Mouse (Mus musculus) limb, embryonic 15.5 days (tissue): Measurements from ENCODE around the gene Scn1b. TPM values are rescaled to one million over a fixed set of nuclear protein-coding genes. Genes with fewer than 3 reads are reported as not detected.

Source experiments
- ATAC-seq: fragments of 200-750 bp; cut with Nextera tagmentation; 2 replicates; pipeline ENCODE4 v1.8.0; 2017; ENCODE audit warnings: low read depth, moderate TSS enrichment; ENCODE audit not compliant: insufficient number of reproducible peaks, low FRiP score, low TSS enrichment
- H3K27ac ChIP-seq: fragments of 300-500 bp; sonication (generic); 2 replicates; pipeline ENCODE4 v1.5.1; 2015; ENCODE audit warnings: moderate library complexity, mild to moderate bottlenecking, inconsistent platforms
- H3K27me3 ChIP-seq: fragments of 300-500 bp; sonication (generic); 2 replicates; pipeline ENCODE4 v1.6.1; 2015; ENCODE audit warnings: inconsistent platforms
- H3K36me3 ChIP-seq: fragments of 300-500 bp; sonication (generic); 2 replicates; pipeline ENCODE4 v1.6.1; 2015; ENCODE audit warnings: inconsistent platforms
- H3K4me1 ChIP-seq: fragments of 300-500 bp; sonication (generic); 2 replicates; pipeline ENCODE4 v1.6.1; 2015; ENCODE audit warnings: inconsistent platforms
- H3K4me2 ChIP-seq: fragments of 300-500 bp; sonication (generic); 2 replicates; pipeline ENCODE4 v1.6.1; 2015; ENCODE audit warnings: mild to moderate bottlenecking, inconsistent platforms
- H3K4me3 ChIP-seq: fragments of 300-500 bp; sonication (generic); 2 replicates; pipeline ENCODE4 v1.5.1; 2015; ENCODE audit warnings: mild to moderate bottlenecking, inconsistent platforms
- H3K9ac ChIP-seq: fragments of 300-500 bp; sonication (generic); 2 replicates; pipeline ENCODE4 v1.6.1; 2015; ENCODE audit warnings: inconsistent platforms
- H3K9me3 ChIP-seq: fragments of 300-500 bp; sonication (generic); 2 replicates; pipeline ENCODE4 v1.6.1; 2016; ENCODE audit warnings: inconsistent platforms
- WGBS: fragments of 180-500 bp; shearing (Covaris S2); methylation state at CpG from one replicate; pipeline ENCODE4 v1.1.7; 2015; 5-methylcytosine and 5-hydroxymethylcytosine counted together
- polyA plus RNA-seq: library from polyadenylated mRNA; unstranded; fragments of >200 nt; fragmentation: Nextera tagmentation; extraction: Ambion mirVana; gene quantifications from 2 replicates; pipeline ENCODE4 v1.2.1, GENCODE M21; 2015

Gene Scn1b
- polyA plus RNA-seq, 1 experiment from 2014 or later, result 5.7 TPM

GRCm38 (mm10) chr7:31077885-31078445, 48.8 kb downstream of the Scn1b start:
- no peaks in the 10 kb centered on the region for H3K27me3 ChIP-seq
- peaks cover 30% of the 10 kb centered on the region for H3K4me1 ChIP-seq
- no peaks in the 10 kb centered on the region for H3K36me3 ChIP-seq
- peak overlapping the region; percentile 59 for H3K27ac ChIP-seq
- no peak overlapping the region for H3K9ac ChIP-seq
- no peak overlapping the region for H3K4me3 ChIP-seq
- whole genome bisulfite sequencing, result 38% methylated on average over 5 of the region's 5 CpGs
- ATAC-seq, result 0 out of 2 replicates have a peak, but pooled peaks have one; percentile 16
- no peak overlapping the region for H3K4me2 ChIP-seq
- no peaks in the 10 kb centered on the region for H3K9me3 ChIP-seq

- Histone ChIP-seq H3K4me2 (no peak overlapping the region), H3K27ac (peak overlapping the region; percentile 59), H3K4me1 (peaks cover 27% of the 10 kb centered on the region), H3K36me3 (no peaks in the 10 kb centered on the region), H3K27me3 (no peaks in the 10 kb centered on the region), H3K9me3 (no peaks in the 10 kb centered on the region), H3K4me3 (no peak overlapping the region), H3K9ac (no peak overlapping the region)
- peak; percentile 35; the same call in 1 of the 2 replicates for ATAC-seq
- 52% methylated on average over 6 of the region's 6 CpGs for WGBS
These were observed 49.3 kb downstream of the Scn1b start for GRCm38 (mm10) chr7:31077470-31077869.

- no peak for ATAC-seq
- WGBS, result 25% methylated on average over 5 of the region's 5 CpGs
- H3K9ac ChIP-seq, result peak within 1 kb of the TSS; percentile 4; the same call in 1 of the 2 replicates
These were observed 50.3 kb downstream of the Scn1b start, which contains the start of gene Fxyd3 for GRCm38 (mm10) chr7:31076492-31076891. Gene Fxyd3, minus strand, starts transcription at chr7:31076704.

GRCm38 (mm10) chr7:31074713-31075069, 52.1 kb downstream of the Scn1b start:
- Histone ChIP-seq H3K9ac (no peak overlapping the region), H3K4me3 (no peak overlapping the region), H3K36me3 (no peaks in the 10 kb centered on the region), H3K4me2 (no peak overlapping the region), H3K27me3 (no peaks in the 10 kb centered on the region), H3K9me3 (no peaks in the 10 kb centered on the region), H3K27ac (no peak overlapping the region), H3K4me1 (peaks cover 33% of the 10 kb centered on the region)
- ATAC-seq, result no peak
- 47% methylated on average over 5 of the region's 5 CpGs for WGBS

More at GRCm38 (mm10) chr7:31076492-31076891, 50.3 kb downstream of the Scn1b start, which contains the start of gene Fxyd3:
- H3K9me3 ChIP-seq, result no peaks in the 10 kb centered on the region
- H3K4me1 ChIP-seq, result peaks cover 33% of the 10 kb centered on the region
- peak within 1 kb of the TSS; percentile 25 for H3K4me2 ChIP-seq
- no peaks in the 10 kb centered on the region for H3K27me3 ChIP-seq
- peak within 1 kb of the TSS; percentile 59 for H3K27ac ChIP-seq
- H3K4me3 ChIP-seq, result peak within 1 kb of the TSS; percentile 21
- no peaks in the 10 kb centered on the region for H3K36me3 ChIP-seq

- no peak overlapping the region for H3K9ac ChIP-seq
- H3K27me3 ChIP-seq, result no peaks in the 10 kb centered on the region
- no peak for ATAC-seq
- H3K4me2 ChIP-seq, result no peak overlapping the region
- no peaks in the 10 kb centered on the region for H3K36me3 ChIP-seq
- no peak overlapping the region for H3K4me3 ChIP-seq
- no peaks in the 10 kb centered on the region for H3K9me3 ChIP-seq
- peaks cover 33% of the 10 kb centered on the region for H3K4me1 ChIP-seq
- H3K27ac ChIP-seq, result no peak overlapping the region
- 30% methylated on average over 7 of the region's 7 CpGs for WGBS
These were observed 52.6 kb downstream of the Scn1b start for GRCm38 (mm10) chr7:31074061-31074712.

- H3K4me2 ChIP-seq, result no peak overlapping the region
- H3K9me3 ChIP-seq, result no peaks in the 10 kb centered on the region
- no peak for ATAC-seq
- H3K4me3 ChIP-seq, result no peak overlapping the region
- no peaks in the 10 kb centered on the region for H3K27me3 ChIP-seq
- no peak overlapping the region for H3K9ac ChIP-seq
- H3K36me3 ChIP-seq, result no peaks in the 10 kb centered on the region
- peaks cover 39% of the 10 kb centered on the region for H3K4me1 ChIP-seq
- H3K27ac ChIP-seq, result no peak overlapping the region
These were observed 53.3 kb downstream of the Scn1b start for GRCm38 (mm10) chr7:31073546-31073945.

- no peak for ATAC-seq
- H3K36me3 ChIP-seq, result no peaks in the 10 kb centered on the region
- 19% methylated on average over 9 of the region's 9 CpGs for WGBS
These were observed 54.5 kb downstream of the Scn1b start for GRCm38 (mm10) chr7:31072326-31072725.

GRCm38 (mm10) chr7:31070324-31070723, 56.5 kb downstream of the Scn1b start:
- Histone ChIP-seq H3K4me1 (peaks cover 37% of the 10 kb centered on the region), H3K36me3 (no peaks in the 10 kb centered on the region), H3K27ac (no peak overlapping the region), H3K27me3 (no peaks in the 10 kb centered on the region), H3K4me3 (no peak overlapping the region), H3K9ac (no peak overlapping the region), H3K9me3 (no peaks in the 10 kb centered on the region), H3K4me2 (no peak overlapping the region)
- WGBS, result 63% methylated on average over 6 of the region's 6 CpGs
- no peak for ATAC-seq

More at GRCm38 (mm10) chr7:31072326-31072725, 54.5 kb downstream of the Scn1b start:
- Histone ChIP-seq H3K27ac (peak overlapping the region; percentile 57; the same call in 1 of the 2 replicates), H3K4me3 (no peak overlapping the region), H3K9ac (no peak overlapping the region), H3K4me1 (peaks cover 43% of the 10 kb centered on the region), H3K27me3 (no peaks in the 10 kb centered on the region), H3K4me2 (no peak overlapping the region), H3K9me3 (no peaks in the 10 kb centered on the region)

- no peak for ATAC-seq
- H3K4me3 ChIP-seq, result no peak overlapping the region
- 75% methylated on average over 14 of the region's 14 CpGs for WGBS
- no peaks in the 10 kb centered on the region for H3K27me3 ChIP-seq
- H3K9me3 ChIP-seq, result no peaks in the 10 kb centered on the region
- H3K36me3 ChIP-seq, result no peaks in the 10 kb centered on the region
- no peak overlapping the region for H3K27ac ChIP-seq
- H3K4me1 ChIP-seq, result peaks cover 35% of the 10 kb centered on the region
- no peak overlapping the region for H3K4me2 ChIP-seq
- H3K9ac ChIP-seq, result no peak overlapping the region
These were observed 57.3 kb downstream of the Scn1b start for GRCm38 (mm10) chr7:31069491-31069890.

- peak overlapping the region; percentile 79 for H3K27ac ChIP-seq
- no peak overlapping the region for H3K9ac ChIP-seq
- 25% methylated on average over 5 of the region's 5 CpGs for WGBS
- peaks cover 30% of the 10 kb centered on the region for H3K4me1 ChIP-seq
- H3K4me3 ChIP-seq, result no peak overlapping the region
- H3K36me3 ChIP-seq, result no peaks in the 10 kb centered on the region
- peak; percentile 66 for ATAC-seq
- H3K9me3 ChIP-seq, result no peaks in the 10 kb centered on the region
- no peaks in the 10 kb centered on the region for H3K27me3 ChIP-seq
- no peak overlapping the region for H3K4me2 ChIP-seq
These were observed 59.0 kb downstream of the Scn1b start for GRCm38 (mm10) chr7:31067836-31068235.
